Mouse (Mus musculus): ENCODE results near the gene Ly6c1. TPM values are rescaled to one million over a fixed set of nuclear protein-coding genes. Genes with fewer than 3 reads are reported as not detected.
A peak's percentile ranks its signal among the peaks of the same experiment; 100 is the strongest.
"Not testable (repeated sequence)": the region's sequence is repeated elsewhere in the genome, so short reads cannot be mapped to it uniquely, and the experiment has no call there.

The Ly6c1 gene
- polyA plus RNA-seq, 1 experiment, result 2.8 TPM

DNA sequence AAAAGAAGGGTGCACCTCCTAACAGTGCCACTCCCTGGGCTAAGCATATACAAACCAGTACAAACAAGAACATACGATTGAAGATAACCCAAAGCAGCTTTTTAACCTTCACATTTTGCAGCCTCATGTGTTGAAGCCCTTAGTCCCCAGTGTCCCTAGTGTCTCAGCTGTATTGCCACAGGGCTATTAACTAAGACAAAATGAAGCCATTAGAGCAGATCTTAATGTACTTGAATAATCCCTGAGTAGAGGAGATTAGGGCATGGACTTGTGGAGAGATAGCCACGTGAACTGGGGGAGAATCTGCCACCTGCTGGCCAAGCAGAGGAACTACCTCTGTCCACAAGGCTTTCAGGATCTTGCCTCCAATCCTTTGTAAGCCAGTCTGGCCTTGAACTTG lies 29.2 kb downstream of the Ly6c1 start:
- not testable (repeated sequence) for H3K4me3 ChIP-seq (ENCODE audit: insufficient read depth, low read length); H3K27ac ChIP-seq (ENCODE audit: insufficient read depth, low read depth, low read length); H3K4me1 ChIP-seq (ENCODE audit: control insufficient read depth, insufficient read depth, low read length)
- TF ChIP-seq CTCF (IDR thresholded peaks at IDR 0.05; ENCODE audit: low read depth, low read length), result peak; percentile 38

Other genes with a start within 250 kb of the Ly6c1 start
- not detected in 2 replicates for gene Gml2, start 229.8 kb downstream of the Ly6c1 start, polyA plus RNA-seq (2012; ENCODE audit: insufficient read depth, insufficient read length, missing spikeins)
- 0.39 and 0.49 TPM in 2 replicates for gene 2010109I03Rik, start 151.8 kb downstream of the Ly6c1 start, polyA plus RNA-seq (2012; ENCODE audit: insufficient read depth, insufficient read length, missing spikeins)
- 2.0 and 2.9 TPM in 2 replicates for gene Ly6i, start 65.4 kb downstream of the Ly6c1 start, polyA plus RNA-seq (2012; ENCODE audit: insufficient read depth, insufficient read length, missing spikeins)
- 227 and 262 TPM in 2 replicates for gene Ly6a, start 50.8 kb downstream of the Ly6c1 start, polyA plus RNA-seq (2012; ENCODE audit: insufficient read depth, insufficient read length, missing spikeins)
- gene Ly6c2, start 63.1 kb upstream of the Ly6c1 start, polyA plus RNA-seq (2012; ENCODE audit: insufficient read depth, insufficient read length, missing spikeins), result 4.2 TPM in 1 of 2 replicates, not detected in the other
- gene Ly6g, start 106.4 kb upstream of the Ly6c1 start, polyA plus RNA-seq (2012; ENCODE audit: insufficient read depth, insufficient read length, missing spikeins), result not detected in 2 replicates
- not detected in 2 replicates for gene BC025446, start 167.5 kb upstream of the Ly6c1 start, polyA plus RNA-seq (2012; ENCODE audit: insufficient read depth, insufficient read length, missing spikeins)
- not detected in 2 replicates for gene Ly6f, start 219.6 kb upstream of the Ly6c1 start, polyA plus RNA-seq (2012; ENCODE audit: insufficient read depth, insufficient read length, missing spikeins)